Mouse (Mus musculus) adipocyte (in vitro differentiated cells): Measurements from ENCODE around the gene Gm11042.
A peak's percentile ranks its signal among the peaks of the same experiment; 100 is the strongest.

Experiments used
- DNase-seq: peaks from one replicate; pipeline ENCODE4 v3.0.0-alpha.2; 2016; ENCODE audit warnings: low spot score

Gm11042 gene

DNA sequence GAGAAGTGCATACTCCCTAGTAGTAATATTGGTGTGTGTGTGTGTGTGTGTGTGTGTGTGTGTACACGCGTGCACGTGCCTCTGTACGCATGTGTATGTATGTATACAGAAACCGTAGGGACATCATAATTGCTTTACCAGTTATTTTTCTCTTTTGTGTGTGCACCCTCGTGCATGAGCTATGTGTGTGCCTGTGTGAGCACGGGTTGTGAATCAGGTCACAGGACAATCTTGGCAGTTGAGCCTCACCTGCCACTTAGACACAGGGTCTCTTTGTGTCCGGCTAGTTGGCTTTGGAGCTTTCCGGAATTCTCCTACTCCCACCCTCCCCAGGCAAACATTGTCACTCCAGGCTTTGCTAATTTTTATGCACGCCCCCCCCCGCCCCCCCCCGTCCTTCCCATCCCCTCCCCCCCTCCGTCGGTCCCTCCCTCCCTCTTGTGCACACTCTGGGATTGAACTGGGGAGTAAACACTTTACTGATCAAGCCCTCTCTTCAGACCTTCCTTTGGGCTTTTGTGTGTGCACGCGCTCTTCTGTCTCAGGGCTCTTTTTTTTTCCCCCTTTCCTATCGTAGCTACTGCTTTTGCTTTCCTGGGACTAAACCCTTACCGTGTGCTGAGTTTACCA, at the start of gene Gm11042:
TSS of gene Gm11042 (minus strand) at position 51 of the 630 bp plus-strand sequence.
- DNase-seq = no peak

DNA sequence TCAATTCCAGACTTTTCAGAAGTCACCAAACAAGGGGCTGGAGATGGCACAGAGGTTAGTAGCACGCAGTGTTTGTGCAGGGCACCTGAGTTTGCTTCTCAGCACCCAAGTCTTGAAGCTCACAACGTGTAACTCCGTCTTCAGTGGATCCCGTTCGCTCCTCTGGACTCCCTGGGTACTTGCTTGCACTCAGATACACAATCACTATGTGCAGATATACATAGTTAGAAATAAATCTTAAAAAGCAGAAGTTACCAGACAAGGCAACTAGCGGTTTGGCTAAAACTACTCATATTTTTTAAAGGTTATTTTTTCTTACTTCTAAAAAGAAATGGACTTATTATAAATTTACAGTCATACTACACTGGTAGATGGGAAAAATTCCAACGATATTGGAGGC, 48.3 kb upstream of the Gm11042 start:
- no peak for DNase-seq

DNA sequence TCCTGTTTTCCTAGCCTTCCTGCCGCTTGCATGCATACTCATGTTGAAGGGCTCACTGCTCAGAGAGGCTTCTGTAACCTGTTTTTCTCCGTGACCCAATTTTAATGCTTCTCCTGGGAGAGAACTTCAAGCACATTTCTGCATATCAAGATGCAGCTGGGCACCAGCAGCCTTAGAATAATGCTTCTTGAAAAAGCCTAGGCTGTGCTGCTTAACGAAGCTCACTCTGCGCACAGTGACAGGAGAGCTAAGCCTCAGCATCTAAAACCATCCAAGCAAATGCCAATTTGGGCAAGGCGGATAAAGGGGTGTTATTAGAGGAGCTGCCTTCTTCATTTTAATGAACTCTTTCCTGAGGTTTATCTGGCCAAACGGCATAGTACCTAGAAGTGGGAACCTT, 46.9 kb upstream of the Gm11042 start:
- no peak for DNase-seq

DNA sequence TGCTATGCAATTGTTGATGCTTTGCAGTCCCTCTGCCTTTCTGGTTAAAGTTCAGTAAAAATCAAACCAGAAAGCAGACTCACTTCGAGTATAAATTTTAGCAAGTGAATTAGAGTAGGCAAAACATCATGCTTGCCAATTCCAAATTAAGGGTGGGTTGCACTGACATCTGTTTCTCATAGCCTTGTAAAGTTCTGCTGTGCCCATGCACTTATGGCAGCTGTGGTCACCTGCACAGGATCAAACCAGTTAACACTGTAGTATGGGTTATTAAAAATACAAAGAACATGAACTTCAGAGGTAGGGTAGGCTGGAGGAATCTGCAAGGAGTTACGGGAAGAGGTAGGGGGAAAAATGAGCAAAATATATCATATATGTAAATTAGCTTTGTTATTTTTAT, 46.3 kb upstream of the Gm11042 start:
- DNase-seq = no peak

DNA sequence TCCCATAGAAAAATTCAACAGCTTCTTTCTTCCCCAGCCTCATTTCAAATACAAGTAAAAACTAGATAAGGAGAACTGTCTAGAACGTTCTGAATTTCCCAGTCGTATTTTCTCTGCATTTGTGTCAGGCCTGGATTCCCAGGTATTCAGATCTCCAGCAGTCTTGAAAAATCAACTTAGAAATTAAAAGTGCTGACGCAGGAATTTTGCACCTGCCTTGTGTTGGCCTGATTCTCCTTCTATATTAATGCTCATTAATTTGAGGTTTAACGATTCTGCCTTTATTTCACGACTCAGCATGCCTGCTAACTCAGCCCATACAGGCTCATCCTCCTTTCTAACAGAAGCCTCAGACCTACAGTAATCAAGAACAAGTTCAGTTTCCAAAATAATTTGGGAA, 43.6 kb upstream of the Gm11042 start:
- no peak for DNase-seq

DNA sequence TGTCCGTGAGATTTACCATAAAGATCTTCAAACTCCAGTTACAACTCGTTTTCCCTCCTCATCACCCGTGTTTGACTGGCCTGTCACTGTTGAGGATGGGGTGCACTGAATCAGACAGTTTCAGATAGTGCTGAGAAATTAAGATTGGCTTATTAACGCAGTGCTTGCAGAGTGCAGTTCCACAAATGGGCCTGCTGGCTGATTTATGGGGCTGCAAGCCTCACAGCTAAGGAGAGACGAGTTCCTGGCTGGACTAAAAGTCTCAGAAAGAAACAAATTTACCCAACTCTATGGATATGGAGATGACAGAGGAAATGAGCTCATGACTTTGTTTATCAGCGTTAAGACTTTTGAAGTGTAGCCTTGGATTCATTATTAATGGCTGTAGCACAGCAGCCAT, 41.6 kb upstream of the Gm11042 start:
- DNase-seq = no peak

DNA sequence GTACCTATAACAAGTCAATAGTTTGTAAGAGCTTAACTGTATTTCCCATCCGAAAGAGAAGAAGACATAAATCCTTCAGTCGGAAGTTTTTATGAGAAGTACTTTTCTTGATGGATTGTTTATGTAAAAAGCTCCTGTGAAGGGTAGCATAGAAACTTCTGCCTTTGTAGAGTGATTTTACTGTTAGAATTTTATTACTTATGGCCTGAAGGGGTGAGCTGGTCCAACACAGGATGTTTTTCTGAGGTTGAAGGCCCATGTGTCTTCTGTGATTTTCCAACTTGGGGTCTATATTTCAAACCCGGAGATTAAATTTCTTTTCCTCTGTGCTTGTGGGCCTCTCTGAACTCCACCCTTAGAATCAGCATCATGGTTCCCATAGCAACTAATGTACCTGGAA, 26.5 kb upstream of the Gm11042 start:
- no peak for DNase-seq

DNA sequence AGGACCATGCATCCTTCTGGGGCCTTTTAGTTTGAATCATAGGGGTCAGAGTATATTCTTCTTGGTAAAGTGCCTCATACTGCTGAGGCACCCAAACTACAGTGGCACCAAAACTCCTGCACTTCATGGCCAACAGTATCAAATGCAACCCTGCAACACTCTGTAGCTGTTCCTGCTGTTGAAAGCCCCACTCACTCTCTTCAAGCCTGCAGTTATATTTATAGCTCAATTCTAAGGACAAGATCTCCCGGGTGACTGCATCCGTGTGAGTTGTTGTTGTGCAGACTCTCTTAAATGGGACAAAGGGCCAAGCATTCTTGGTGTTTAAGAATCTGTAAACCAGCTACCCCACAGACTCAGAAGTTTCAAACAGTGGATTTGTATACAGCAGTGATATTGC, 23.9 kb upstream of the Gm11042 start:
- no peak for DNase-seq

DNA sequence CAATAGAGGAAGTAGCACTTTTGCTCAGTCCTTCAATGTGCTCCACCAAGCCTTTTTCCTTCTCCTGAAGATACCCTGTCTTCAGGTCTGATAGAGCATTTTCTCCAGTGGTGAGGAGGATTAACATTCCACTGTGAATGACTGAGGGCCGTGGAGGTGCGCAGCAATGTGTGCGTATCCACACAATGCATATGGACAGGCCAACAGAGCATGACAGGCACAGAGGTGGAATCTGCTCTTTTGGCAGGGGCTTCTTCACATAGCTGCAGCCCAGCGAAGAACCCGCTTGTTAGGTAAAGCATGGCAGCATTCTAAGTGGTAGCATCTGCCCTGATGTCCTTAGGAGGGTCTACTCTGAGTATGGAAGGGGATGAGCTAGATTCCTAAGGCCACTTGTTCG, 17.5 kb upstream of the Gm11042 start:
- no peak for DNase-seq

DNA sequence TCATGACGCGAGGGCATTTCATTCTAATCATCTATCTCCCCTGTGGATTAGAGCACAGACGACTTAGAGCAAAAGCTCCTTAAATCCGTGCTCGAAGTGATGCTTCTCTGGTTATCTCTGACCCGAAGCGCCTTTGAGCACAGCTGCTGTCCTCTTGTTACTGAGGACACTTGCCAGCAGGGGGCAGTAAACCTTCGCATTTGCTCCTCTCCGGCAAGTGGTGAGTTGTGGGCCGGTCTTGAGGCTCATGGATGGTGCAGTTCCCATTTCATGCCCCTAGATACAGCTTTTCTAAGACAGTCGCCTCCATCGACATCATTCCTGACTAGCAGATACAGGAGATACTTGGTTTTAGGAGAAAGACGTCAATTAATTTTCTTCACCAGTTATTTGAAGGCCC, 16.8 kb upstream of the Gm11042 start:
- peak; percentile 50 for DNase-seq

DNA sequence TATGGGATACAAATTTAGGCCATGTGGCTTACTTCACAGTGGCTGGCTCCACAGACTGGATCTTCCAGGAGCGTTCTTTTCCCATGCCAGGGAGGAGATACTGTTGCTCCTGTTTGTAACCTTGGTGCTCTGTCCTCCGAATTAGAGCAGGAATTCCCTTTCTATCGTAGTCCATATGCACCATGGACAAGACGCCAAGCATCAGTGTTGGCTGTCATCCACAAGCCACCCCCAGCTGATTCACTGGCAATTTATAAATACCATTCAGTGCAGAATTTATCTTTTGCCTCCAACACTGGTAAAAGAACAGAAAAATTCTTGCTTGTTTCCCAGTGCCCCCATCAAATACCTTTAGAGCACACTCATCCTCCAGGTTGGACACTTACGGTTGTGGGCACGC, 13.6 kb upstream of the Gm11042 start:
- DNase-seq = no peak

DNA sequence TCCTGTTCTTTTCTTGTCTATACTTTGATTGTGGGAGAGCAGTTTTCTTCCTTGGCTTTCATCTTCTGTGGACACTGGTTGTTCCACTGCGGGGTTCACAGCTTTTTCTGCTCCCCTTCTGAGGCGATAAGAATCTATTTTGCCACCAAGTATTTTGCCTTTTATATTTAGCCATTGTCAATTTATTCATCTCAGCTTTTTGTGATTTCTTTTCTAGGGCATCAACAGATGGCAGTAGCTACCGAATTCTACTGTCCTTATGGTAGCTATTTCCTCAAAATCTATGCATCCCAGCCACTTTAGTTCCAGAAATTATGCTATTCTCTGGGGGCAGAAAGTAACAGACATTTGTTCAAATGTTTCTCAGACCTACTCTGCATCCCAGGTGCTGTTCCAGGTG, 10.4 kb upstream of the Gm11042 start:
- DNase-seq = no peak

DNA sequence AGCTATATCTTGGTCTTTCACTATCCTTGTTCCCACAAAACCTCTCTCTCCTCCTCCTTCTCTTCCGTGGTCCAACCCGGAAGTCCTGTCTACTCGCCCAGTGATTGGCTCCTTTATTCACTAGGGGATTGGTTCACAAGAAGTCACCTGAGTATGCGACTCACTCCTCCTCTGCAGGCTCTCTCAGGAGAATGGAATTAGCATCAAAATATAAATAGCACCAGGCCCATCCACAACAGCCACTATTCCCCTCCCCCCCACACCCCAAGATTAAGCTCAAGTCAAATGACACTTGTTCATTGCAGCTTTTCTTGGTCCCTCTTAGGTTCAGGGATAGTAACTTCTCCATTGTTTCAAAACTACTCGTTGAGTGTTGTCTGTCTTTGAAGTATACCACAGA, 5.8 kb upstream of the Gm11042 start:
- DNase-seq = no peak

DNA sequence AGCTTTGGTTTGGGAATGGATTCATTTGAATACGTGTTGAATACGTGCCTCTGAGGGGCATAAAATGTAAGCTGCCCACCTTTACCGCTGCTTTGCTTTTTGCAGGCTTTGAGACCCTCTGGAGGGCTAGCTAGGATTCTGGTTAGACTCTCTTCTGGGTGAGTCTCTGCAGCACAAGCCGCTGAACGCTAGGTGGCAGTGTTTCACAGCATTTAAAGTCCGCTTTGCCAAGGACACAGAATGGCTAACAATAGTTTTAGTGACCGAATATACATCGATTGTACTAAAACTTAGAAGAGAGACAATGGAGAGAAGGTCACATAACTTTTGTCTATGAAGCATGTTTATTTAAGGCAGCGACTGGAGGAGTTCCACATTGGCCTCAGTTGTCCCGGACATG, 4.1 kb upstream of the Gm11042 start:
- DNase-seq = peak; percentile 79

DNA sequence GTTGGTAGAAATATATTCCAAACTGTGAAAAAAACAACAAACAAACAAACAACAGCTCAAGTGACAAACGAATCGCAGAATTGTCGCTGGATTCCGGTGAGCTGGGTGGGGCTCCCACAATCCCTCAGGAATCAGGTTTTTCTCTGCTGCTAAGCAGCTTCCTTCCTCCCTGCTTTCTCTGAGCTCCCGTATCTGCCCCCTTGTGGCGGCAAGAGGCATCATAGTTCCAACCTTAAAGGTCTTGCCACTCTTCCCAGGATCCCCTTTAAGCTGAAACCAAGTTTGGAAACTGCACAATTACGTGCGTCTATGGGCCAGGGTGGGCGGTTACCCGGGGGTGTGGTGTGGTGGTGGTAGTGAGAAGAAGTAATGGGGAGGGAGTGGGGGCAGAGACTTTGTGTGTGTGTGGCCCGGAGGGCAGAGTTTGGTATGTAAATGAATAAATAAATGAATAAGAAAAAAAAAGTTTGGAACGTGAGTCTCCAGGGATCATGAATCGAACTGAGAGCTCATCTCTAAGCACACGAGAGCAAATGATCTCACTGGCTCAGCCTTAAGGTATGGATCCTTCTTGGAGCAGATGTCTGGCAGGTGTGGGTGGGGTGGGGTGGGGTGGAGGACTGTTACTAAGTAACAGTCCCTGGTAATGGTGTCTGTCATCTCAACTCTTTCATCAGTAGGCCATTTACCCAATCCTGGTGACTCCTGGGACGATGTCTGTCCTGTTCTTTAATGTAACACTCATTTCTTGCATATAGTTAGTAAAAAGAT, 980 bp upstream of the Gm11042 start:
- peak; percentile 23 for DNase-seq

DNA sequence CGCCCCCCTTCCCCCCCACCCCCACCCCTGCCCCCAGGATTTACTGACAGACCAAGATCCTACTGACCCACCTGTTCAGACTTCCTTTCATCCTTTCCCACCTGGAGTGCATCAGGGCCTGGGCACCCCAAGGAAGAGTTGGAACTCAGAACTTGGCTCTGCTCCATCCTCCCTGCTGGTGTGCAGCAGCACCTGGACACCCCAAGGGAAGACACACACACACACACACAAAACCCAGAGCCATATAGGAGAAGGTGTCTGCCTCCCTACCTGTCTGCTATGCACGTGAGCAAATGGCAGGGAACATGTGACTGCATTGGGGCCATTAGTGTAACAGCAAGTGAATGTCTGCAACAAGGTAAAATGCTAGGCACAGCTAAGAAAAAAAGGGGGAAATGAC, 973 bp downstream of the Gm11042 start:
- no peak for DNase-seq

DNA sequence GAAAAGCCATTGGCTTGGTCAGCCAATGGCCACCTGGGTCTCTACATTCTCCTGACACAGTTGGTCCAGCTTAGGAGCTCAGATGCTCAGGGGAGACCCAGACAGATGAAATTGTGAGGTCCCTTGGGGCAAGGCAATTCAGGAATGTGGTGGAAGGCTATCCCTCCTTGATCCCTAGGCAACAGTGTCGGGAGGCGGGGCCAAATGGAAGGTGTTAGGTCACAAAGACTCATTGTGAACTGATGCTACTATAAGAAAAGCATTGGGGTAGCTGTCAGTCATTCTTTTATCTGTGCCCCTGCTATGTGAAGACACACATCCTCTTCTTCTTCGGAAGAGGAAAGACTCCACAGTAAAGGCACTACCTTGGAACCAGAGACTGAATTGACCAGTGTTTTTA, 3.6 kb downstream of the Gm11042 start:
- no peak for DNase-seq

DNA sequence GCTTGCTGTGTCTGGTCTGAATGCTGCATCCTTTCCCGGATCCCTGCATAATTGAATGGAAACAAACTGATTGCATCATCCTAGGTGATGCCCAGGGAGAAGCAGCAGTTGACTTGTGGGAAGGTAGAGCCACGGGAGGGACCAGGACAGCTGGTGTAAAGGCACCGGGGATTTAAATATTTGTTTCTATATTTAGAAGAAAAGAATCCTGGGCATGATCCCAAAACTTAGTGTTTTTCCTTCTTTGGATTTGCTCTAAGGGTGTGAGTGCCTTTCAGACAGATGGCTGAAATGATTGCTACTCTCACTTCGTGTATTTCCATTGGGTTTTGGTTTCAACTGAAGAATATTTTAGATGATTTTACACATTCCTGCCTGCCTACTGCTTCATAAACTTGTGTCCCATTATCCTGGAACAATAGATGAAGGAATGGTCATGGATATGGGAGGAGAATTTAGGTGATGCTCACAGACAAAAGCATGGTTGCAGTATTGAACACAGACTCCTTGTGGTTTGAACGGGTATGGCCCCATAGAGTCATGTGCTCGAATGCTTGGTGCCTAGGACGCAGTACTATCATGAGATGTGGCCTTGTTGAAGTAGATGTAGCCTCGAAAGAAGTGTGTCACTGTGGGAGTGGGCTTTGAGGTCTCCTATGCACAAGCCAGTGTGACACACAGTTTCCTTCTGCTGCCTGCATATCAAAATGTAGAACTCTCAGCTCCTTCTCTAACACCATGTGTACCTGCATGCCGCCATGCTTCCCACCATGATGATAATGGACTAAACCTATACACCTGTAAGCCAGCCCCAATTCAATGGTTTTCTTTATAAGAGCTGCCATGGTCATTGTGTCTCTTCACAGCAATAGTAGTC, 12.5 kb downstream of the Gm11042 start:
- DNase-seq = no peak

DNA sequence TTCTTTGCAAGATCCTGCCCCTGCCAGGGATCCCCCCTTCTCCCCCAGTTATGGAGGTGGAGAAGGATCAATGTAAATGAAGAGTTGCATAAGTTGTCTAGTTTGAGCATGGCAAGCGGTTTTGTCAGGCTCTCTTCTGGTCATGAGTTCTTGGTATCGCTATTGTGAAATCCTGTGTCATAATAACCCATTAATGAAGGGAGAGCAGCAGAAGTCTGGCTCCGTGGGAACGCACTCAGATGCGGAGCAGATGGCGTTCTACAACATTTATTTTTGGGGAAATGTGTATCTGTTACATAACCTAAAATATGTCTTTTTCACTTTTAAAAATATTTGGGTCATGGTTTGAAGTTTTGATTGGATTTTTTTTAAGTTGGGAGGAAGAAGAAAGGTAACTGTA, 14.6 kb downstream of the Gm11042 start:
- no peak for DNase-seq

DNA sequence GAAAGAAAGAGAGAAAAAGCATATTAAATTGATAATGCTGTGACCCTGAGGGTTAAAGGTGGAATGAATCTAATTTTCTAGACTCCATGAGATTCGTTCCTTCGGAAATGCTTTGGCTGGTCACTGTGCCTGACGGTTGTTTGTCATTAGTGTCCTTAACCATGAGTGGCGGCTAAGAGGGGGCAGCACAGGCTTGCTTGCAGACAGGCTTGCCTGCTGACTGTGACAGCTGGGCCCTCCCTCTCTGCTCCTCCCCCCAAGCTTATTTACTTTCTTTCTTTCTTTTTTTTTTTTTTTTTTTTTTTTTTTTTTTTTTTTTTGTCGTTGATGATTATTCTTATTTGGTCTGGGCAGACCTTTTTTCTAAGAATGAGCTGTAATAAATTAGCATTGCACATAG, 19.8 kb downstream of the Gm11042 start:
- DNase-seq = no peak

DNA sequence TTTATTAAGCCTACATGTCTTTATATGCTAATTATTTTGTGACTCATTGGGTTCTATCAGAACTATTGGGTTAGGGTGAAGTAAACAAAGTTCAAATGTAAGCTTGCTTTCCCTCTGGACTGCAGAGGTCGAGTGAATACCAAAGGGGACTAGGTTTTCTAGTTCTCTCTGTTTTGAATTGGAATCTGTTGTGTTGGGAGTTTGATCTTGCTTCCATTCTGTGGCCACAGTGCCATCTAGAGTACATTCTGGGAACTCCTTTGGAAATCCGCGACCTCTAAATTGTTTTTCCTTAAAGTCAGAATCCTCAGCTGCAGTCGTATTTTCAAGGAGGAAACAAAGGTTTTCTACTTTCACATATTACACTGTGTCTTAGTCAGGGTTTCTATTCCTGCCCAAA, 22.6 kb downstream of the Gm11042 start:
- DNase-seq = peak; percentile 47

DNA sequence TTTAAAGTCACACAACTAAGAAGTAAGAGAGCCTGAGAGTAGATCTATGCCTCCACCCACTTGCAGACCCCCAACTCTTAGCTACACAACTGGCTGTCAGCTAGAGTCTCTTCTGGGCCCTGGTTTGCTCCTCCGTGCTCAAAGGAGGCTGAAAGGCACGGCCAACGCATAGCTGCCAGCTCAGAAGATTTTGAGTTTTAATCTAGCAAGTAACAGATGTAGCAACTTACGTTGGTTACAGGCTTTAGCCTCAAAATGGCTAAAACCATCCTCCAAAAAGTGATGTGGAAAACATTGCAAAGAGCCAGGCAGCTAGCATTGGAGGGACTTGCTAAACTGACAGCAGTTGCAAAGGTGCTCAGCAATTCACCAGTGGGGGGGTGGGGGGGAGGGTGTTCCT, 25.2 kb downstream of the Gm11042 start:
- no peak for DNase-seq

DNA sequence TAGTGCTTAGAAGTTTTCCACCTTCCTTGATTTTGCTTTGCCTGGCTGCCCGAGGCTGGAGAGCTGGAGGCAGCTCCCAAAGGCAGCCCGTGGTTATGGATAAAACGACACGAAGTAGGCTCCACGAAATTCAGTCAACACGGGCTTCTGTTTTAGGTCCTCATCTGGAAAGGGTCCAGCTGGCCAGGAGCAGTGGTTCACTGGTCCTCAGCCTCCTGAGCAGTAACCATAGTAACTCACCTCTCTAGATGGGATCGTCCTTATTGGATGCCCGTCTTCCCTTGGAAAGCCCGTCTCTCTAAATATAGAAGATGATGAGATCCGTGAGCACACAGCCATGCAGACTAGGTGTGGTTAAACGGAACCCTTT, 31.5 kb downstream of the Gm11042 start:
- no peak for DNase-seq
